Mouse (Mus musculus) stomach, adult 2 months (tissue): Measurements from ENCODE around the gene Adam4. TPM values are rescaled to one million over a fixed set of nuclear protein-coding genes. Genes with fewer than 3 reads are reported as not detected.

ENCODE experiments used
- polyA plus RNA-seq: library from polyadenylated mRNA; depleted of rRNA; stranded (reverse); fragments of >200 nt; gene quantifications from 2 replicates; pipeline ENCODE4 v1.2.3, GENCODE M21; 2012; rRNA removed

Gene Adam4
- polyA plus RNA-seq, result 0.08 TPM in 2 replicates

GRCm38 (mm10) chr12:81421846-81422245 lies at the start of gene Adam4:
Gene Adam4, minus strand, starts transcription at chr12:81421946.

DNA sequence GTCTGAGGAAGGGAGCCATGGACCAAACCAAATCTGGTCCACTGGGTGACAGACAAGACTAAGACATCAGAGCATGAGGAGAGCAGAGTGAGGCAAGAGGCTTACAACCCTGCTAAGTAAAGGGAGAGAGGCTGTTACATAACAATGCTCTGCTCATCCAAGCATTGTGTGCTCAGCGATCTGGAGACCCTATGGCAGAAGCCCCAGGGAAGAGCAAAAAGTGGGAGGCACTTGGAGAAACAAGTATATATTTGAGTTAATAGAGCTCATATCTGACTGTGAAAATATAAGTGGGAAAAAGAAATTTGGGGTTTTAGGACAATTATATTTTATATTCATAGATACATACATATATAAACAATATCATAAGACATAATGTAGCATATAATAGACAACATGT lies 42.4 kb downstream of the Adam4 start, which contains the start of gene Gm4787:
Gm4787 (minus strand) TSS at position 101 of the 400 bp plus-strand sequence.

Other genes starting within 250 kb of the Adam4 start
- 0.25 and 0.48 TPM in 2 replicates for gene Slc8a3, start 88.8 kb downstream of the Adam4 start, polyA plus RNA-seq
- 0.11 TPM in 1 of 2 replicates, not detected in the other for gene Gm4787, start 42.5 kb downstream of the Adam4 start, polyA plus RNA-seq
- 27.1 and 37.6 TPM in 2 replicates for gene Cox16, start 63.2 kb upstream of the Adam4 start, polyA plus RNA-seq
- 0.88 and 1.4 TPM in 2 replicates for gene Gm20498, start 111.0 kb upstream of the Adam4 start, polyA plus RNA-seq
- 6.0 and 6.8 TPM in 2 replicates for gene Synj2bp, start 111.0 kb upstream of the Adam4 start, polyA plus RNA-seq
- not detected in 2 replicates for gene Adam21, start 146.5 kb upstream of the Adam4 start, polyA plus RNA-seq
- 0.91 and 1.1 TPM in 2 replicates for gene Med6, start 173.1 kb upstream of the Adam4 start, polyA plus RNA-seq
- gene Ttc9, start 209.3 kb upstream of the Adam4 start, polyA plus RNA-seq, result 1.2 and 1.4 TPM in 2 replicates